Mouse (Mus musculus) CH12F3 (cell line): Measurements from ENCODE around the gene Fbxl8.
"Not testable (repeated sequence)": the region's sequence is repeated elsewhere in the genome, so short reads cannot be mapped to it uniquely, and the experiment has no call there.

Experiments used
- in situ Hi-C: fragments of 300-500 bp; cut with MboI; formaldehyde crosslinking; loops from 2 replicates; pipeline ENCODE4 v1.14.3; 2020; ENCODE audit warnings: low sequenced_read_pairs

Gene Fbxl8

DNA sequence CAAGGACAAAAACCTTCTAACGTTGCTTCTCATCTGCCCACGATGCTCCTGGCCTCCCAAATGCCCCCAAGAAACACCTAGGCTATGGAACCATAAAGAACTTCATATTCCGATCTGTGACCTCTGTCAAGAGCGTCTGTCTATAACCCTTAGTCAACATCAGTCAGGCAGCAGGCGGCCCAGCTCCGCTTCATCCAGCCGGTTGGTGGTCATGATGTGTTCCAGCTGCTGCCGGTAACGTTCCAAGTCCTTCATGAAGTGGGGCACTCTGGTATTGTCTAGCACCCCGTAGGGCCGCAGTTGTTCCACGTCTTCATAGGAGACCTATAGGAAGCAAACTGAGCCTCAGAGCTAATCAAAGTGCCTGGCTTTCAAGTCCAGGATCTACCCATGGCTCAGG is 17.4 kb downstream of the Fbxl8 start:
- in situ Hi-C loops, result no loop called here

DNA sequence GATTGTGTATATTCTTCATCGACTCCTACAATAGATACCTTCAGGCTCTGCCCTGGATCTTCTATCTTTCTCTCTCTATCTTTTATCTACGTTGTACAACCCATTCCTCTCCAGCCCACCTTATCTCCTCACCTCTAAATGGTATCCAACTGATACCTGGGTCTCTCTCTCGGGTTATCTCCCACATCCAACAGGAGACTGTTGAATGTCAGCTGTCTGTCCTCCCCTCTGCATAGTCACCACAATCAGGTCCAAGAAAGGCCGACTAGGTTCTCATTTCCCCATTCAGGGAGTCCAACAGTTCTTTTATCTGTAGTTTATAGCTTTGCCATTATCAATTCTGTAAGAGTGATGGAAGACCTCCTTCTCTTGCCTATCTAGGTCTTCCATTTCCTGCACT is 17.8 kb downstream of the Fbxl8 start:
- in situ Hi-C loops, result no loop called here

DNA sequence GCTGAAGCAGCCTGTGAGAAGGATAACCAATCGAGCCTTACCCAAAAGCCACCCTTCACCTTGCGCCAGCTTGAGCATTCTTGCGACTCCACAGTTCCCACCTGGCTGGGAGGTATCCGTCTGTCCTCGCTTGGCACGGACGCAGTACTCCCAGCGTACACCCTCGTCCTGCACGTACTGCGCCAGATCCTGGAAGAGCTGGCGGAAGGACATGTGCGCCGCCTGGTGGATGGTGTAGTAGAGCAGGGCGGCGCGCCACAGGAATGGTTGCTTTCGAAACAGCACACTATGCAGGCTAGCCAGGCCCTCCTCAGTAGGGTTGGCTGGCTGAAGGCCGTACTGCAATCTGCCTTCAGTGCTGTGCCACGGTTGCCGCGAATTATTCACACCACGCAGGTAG is 18.6 kb downstream of the Fbxl8 start:
- in situ Hi-C loops, result no loop called here

DNA sequence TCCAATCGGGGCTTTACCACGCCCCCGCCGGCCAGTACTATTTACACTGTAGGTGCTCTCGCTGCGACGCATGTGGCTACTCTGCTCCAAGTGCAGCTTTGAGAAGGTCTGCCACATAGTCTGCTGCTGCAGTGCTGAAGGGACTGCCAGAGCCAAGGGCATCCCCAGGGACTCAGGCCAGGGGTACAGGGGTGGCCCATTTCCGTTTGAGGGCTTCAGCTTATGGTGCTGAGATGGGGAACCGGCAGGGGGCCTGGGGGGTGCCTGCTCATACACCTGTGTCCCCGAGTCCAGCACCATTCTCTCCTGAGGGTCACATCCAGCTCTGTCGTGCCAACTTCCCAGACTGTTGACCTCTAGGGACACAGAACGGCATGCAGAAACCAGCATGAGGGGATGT is 21.1 kb downstream of the Fbxl8 start:
- in situ Hi-C loops, result no loop called here

DNA sequence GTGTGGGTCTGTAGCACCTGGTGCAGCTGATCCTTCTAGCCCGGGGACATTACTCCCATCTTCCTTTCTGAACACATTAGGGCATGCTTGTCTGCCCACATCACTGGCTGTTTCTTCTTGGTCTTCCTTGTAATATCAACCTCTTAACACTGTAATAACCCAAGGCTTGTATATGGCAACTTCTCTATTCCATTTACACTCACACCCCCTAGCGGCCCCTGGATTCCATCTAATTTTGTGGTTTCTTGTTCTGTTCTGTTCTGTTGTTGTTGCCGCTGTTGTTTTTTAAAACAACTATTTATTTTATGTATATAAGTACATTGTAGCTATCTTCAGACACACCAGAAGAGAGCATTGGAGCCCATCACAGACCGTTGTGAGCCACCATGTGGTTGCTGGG is 22.5 kb downstream of the Fbxl8 start:
- in situ Hi-C loops, result no loop called here

DNA sequence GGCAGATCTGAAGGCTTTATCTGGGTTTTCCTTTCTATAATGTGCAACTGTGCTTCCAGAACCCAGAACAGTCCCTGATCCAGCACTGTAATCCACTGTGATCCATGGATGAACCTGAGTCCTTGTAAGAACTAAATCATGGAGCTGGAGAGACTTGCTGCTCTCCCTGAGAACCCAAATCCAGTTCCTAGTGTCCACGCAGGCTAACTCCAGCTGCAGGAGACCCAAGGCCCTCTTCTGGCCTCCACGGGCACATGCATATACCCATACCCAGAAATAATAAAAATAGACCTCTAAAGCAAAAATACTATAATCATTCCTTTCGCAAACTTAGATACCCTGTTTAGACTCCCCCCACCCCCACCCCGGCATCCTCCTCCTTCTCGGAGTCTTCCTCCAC is 23.8 kb downstream of the Fbxl8 start:
- in situ Hi-C loops, result no loop called here

DNA sequence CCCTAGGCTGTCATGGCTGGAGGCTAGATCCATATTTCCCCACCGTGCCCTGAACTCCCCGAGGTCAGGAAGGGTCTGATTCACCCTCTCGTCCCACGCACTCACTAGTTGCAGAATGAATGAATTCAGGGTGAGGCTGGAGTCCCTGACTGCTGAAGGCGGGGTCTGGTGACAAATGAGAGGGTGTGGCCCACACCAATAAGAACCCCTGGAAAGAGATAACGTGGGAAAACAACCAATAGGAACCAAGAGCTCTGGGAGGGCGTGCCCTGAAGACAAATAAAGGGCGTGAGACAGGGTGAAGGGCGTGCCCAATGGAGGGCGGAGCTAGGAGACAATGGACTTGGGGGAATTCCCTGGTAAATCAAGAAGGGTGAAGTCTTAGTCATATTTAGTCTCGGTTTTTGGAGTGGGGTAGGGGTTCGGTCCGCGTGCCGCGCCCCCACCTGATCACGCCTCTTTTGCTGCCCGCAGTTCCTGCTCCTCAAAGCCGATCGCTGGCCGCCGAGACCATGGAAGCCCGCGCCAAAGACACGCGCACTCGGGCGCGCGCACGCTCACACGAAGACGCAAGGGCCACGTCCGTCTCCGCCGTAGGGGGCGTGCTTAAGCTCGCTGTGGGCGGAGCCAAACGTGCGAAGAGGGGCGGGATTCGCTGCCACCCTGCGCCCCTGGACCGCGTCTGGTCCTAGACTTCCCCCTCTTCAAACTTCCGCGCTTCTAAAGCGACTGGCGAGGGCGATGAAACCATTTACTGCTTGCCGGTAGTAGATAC is 24.7 kb downstream of the Fbxl8 start:
- in situ Hi-C loops, result no loop called here

DNA sequence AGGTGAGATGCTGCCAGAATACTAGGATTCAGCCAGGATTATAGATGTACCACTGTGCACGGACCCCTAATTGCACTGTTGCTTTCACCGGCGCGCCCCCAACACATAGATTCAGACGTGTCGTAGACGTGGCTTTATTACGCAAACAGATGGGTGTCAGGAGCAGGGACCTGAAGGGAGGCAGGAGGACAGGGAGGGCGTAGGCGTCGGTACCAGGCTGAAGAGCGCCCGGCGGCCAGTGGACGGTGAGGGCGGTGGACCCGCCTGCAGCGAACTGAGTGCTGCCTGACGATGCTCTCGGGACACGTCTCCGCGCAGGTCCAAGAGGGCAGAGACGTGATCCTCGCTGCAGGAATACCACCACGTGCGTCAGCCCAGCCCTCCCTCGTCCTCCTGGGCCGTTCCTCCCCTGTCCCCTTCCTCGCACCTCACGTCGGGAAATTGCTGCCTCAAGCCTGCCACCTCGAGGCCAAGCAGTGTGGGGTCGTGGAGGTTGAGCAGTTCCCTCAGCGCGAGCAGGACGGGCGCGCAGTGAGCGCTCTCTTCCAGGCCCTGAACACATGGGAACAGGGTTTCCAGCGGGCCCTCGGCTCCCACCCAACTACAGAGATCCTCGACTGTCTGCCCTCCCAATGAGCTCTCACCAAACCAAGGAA is 25.5 kb downstream of the Fbxl8 start, which contains the start of gene 4931428F04Rik:
TSS of gene 4931428F04Rik (minus strand) at position 60 of the 656 bp plus-strand sequence.
- in situ Hi-C loops, result no loop called here

DNA sequence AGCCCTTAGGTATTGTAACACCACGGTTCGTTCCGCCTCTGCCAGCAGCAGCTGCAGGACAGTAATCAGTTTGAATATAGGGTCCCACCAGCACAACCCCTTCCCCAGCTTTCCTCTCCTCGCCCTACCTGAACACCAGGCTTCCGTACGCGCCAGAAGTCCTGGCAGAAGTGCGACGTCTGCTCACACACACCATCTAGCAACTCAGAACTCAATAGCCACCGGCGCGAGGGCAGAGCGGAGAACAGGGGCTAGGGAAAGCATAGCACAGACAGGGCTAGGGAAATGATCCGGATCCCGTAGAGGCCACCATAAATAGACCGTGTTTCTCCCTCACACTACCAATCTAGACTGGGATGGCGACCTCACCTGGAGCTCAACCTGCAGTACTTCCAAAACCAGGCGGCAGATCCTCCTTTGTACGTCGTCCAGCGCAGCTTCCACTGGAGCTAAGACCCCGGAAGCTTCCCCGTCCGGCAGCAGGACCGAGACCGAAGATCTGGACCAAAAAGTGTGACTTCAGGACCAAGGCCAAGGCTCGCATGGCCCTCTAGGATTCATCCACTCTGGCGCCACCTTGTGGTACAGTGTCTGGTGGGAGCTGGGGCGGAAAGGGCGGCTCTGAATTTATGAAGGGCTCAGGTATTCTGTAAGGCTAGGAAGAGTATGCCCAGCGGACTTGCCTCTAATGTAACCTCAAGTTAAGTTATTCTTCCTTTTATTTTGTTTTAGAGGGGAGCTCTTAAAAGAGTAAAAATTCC is 26.3 kb downstream of the Fbxl8 start:
- in situ Hi-C loops, result no loop called here

DNA sequence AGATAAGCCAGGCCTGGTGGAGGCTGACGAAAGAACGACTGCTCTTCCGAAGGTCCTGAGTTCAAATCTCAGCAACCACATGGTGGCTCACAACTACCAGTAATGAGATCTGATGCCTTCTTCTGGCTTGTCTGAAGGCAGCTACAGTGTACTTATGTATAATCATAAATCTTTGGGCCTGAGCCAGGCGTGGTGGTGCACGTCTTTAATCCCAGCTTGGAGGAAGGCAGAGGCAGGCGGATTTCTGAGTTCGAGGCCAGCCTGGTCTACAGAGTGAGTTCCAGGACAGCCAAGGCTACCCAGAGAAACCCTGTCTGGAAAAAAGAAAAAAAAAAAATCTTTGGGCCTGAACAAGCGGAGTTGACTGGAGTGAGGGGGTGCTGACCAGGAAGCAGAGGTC is 26.9 kb downstream of the Fbxl8 start:
- in situ Hi-C loops, result not testable (repeated sequence)

DNA sequence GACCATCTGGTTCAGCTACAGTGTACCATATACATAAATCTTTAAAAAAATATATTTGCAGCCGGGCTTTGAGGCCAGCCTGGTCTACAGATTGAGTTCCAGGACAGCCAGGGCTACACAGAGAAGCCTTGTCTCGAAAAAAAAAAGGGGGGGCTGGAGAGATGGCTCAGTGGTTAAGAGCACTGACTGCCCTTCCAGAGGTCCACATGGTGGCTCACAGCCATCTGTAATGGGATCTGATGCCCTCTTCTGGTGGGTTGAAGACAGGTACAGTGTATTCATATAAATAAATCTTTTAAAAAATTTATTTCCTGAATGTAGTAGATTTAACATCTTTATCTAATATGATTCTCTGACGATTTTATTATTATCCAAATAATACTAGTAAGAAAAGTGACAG is 27.4 kb downstream of the Fbxl8 start:
- in situ Hi-C loops, result not testable (repeated sequence)

DNA sequence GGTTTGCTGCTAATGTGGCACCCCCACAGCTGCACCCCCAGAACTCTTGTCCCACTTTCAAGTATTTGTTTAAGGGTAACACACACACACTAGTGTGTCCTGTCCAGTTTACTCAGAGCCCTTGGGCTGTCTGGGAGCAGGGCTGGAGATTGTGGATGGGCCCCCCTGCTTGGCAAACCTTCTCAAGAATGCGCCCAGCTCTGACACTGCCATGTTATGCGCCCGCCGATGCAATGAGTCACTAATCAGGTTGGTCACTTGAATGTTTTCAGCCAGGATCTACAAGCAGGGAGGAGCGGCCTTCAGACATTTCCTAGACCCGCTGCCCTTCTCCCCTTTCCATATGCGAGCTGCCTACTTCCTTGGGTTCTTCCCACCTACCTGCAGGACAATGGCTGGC is 28.0 kb downstream of the Fbxl8 start:
- in situ Hi-C loops, result no loop called here

DNA sequence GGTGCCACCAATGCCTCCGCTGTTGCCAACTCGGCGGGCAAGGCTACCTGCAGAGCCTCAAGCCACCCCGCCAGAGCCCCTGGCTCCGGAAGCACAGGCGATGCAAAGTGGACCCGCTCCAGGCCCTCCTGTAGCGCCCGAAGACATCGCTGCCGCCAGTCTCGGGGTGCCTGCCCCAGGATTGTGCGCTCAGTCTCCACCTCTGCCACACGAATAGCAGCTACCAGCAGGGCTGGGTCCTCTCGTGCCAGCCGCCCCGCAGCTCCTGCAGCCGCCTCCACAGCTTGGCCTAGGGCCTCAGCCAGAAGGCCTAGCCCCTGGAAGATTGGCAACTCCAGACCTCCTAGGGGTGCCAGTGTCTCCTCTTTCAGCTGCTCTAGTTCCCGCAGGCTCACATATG is 29.0 kb downstream of the Fbxl8 start:
- in situ Hi-C loops, result no loop called here

DNA sequence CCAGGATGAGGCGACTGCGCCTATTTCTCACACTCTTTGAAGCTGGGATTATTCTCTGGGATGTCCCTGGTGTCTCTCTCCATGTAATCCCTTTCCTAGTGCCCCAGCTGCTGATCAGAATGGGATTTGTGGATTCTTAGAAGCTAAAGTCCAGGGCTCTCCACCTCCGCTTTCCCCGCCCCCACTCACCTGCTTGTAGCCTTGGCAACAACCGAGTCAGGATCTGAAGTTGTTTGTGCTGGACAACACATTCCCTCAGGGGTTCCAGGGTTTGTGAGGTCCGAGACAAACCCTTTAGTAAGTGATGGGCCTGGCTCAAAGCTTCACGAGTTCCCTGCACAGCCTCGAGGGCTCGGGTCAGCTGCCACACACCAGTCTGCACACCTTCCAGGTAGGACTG is 30.3 kb downstream of the Fbxl8 start:
- in situ Hi-C loops, result no loop called here

DNA sequence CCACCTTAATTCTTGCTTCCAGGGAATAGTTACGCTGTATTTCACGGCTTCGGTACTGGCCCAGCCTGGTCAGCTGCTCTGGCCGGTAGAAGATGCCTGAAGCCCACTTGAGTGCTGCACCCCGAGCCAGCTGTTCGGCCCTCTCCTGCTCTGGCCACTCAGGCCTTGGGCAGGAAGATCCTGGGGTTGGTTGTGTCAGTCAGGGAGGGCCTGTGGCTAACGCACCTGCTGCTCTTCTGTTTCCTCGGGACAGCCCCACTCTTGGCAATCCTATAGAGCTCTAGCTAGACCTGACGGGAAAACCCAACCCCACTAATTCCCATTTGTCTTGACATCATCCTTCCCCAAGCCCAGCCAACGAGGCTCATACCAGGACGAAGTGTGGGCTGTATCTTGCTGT is 30.8 kb downstream of the Fbxl8 start:
- in situ Hi-C loops, result no loop called here

DNA sequence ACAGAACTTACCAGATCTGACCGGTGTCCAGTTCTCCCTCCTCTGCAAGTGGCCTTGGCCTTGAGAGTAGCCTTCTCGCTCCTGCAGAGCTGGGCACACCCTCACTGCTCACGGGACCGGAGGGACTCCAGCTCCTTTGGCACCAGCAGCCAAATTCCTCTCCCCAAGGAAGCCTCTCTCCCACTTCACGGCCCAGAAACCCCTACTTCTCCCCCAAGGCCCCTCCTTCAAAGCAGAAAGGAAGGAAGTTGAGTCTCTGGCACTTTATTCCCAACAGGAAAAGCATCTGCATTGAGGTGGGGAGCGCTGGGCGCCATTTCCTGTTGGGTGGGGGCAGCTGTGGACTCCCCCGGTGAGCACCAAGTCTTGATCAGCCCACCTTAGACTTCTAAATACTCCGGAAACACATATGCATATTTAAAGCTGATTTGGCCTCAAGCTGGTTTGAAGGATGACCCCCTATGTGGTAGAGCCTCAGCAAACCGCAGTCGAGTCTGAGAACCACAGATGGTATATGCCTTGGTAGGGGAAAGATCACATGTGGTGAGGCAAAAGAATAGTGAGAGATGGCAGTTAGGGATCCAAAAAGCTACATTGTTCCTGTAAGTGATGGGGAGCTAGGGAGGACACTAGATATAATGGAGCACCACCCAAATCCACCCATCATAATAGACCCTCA is 31.6 kb downstream of the Fbxl8 start, which contains the start of gene Exoc3l:
TSS of gene Exoc3l (minus strand) at position 207 of the 679 bp plus-strand sequence.
- in situ Hi-C loops, result no loop called here

DNA sequence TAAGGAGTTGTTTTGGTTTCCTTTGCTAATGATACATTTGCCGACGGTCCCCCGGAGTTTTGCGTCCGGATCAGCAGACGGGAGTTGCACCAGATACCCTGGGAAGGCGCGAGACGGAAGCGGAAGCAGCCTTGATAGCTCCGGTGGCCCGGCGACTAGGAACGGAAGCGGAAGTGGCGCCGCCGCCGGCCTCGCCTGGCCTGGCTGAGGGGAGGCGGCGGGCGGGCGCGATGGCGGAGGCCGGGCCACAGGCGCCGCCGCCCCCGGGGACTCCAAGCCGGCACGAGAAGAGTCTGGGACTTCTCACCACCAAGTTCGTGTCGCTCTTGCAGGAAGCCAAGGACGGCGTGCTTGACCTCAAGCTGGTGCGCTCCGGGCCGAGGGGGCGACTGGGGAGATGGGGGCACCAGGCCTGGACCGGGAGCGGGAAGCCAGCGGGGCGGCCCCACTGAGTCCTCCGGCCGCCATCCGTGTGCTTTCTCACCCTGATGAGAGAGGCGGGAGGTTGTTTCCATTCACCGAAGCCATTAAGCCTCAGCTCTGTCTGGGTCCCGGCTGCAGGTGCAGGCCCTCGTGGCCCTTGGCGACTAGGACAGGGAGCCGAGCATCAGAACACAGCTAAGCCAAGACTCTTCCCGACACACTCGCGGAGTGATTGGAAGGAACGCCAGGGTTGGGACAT is 33.2 kb downstream of the Fbxl8 start, which contains the start of gene E2f4:
TSS of gene E2f4 (plus strand) at position 153 of the 682 bp plus-strand sequence.
- in situ Hi-C loops, result no loop called here

DNA sequence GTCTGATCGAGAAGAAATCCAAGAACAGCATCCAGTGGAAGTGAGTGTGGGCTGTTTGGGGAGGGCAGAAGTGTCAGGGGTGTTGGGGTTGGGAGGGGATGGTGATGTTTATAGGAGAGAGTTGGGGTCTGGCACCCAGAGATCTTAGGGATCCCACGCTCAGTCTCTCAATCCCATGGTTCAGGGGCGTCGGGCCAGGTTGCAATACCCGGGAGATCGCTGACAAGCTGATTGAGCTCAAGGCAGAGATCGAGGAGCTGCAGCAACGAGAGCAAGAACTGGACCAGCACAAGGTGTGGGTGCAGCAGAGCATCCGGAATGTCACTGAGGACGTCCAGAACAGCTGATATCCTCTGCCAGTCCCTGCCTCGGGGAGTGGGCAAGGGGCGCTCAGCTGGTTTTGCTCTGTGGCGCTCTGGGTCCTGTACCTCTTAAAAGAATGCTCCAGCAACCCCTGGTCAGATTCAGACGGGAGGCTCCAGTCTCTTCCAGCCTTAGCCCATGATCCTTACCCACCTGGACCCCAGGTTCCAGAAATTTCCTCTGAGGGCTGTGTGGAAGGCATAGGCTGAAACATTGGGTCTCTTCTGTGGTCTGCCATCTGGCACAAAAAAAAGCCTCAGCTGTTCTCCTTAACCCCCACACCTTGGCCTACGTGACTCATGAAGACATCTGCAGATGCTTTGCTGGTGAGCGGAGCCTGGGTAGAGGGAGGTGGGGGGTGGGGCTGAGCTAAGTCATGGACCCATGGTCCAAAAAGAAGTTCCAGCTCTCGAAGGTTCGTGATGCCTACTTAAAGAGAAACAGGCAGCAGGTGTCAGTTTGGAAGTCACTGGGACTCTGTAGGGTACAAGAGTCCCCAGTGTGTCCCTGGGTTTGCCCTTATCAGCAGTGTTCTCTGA is 34.2 kb downstream of the Fbxl8 start:
- in situ Hi-C loops, result no loop called here

DNA sequence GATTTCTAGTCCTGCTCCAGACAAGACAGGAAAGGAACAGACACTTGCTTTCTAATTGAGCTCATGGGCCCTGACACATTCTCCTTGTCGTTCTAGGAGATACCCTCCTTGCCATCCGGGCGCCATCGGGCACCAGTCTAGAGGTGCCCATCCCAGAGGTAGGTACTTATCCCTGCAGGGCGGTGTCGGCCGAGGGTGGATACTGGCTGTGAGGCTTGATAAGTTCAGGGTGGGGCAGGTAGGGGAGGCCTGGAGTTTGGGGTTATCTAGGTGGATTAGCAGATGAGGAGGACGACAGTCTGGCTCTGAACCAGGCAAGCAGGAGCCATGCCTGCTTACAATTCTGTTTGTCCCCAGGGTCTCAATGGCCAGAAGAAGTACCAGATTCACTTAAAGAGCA is 35.5 kb downstream of the Fbxl8 start:
- in situ Hi-C loops, result no loop called here
